Mouse (Mus musculus): ENCODE data around the gene Fgr. TPM values are rescaled to one million over a fixed set of nuclear protein-coding genes. Genes with fewer than 3 reads are reported as not detected.

The Fgr gene
- total RNA-seq, 2 experiments from 2014 or later = 0.23 TPM

GRCm38 (mm10) chr4:133013266-133013891, 39.5 kb downstream of the Fgr start:
- intact Hi-C loops (cut with DNase I) = loop anchor here (5.0 kb wide), 1 partner anchor 119 kb away; the partner anchor contains the start of gene Wasf2

GRCm38 (mm10) chr4:133014088-133014487, 40.2 kb downstream of the Fgr start:
- peak overlapping the region; percentile 99 for H3K4me3 ChIP-seq
- DNase-seq (ENCODE audit: extremely low spot score in 1 of 2, low spot score in 2 of 2) = peak in 1 of 2 experiments; percentile 14
- no peak overlapping the region; the same call in 1 of the 2 replicates for H3K27ac ChIP-seq
- intact Hi-C loops (cut with DNase I) = loop anchor here (5.0 kb wide), 1 partner anchor 118 kb away; the partner anchor contains the start of gene Wasf2
- TF ChIP-seq CTCF (IDR thresholded peaks at IDR 0.05) = no peak

More at GRCm38 (mm10) chr4:133013266-133013891, 39.5 kb downstream of the Fgr start:
- DNase-seq (ENCODE audit: extremely low spot score in 1 of 2, low spot score in 2 of 2) = peak in 1 of 2 experiments; percentile 63
- no peak for TF ChIP-seq CTCF (IDR thresholded peaks at IDR 0.05)
- peak overlapping the region; percentile 92 for H3K27ac ChIP-seq
- peak overlapping the region; percentile 99 for H3K4me3 ChIP-seq

GRCm38 (mm10) chr4:133014896-133015709, 41.2 kb downstream of the Fgr start:
- Histone ChIP-seq H3K27ac (0 out of 2 replicates have a peak overlapping the region, but pooled peaks have one; percentile 8), H3K4me3 (peak overlapping the region; percentile 99)
- intact Hi-C loops (cut with DNase I) = loop anchor here (5.0 kb wide), 1 partner anchor 117 kb away; the partner anchor contains the start of gene Wasf2
- DNase-seq (ENCODE audit: extremely low spot score in 1 of 2, low spot score in 2 of 2) = no peak
- TF ChIP-seq CTCF (IDR thresholded peaks at IDR 0.05) = no peak

- intact Hi-C loops (cut with DNase I) = loop anchor here (2.0 kb wide), 1 partner anchor 31 kb away; no protein-coding TSS in a partner anchor
- peak; percentile 10; the same call in 1 of the 2 replicates for TF ChIP-seq CTCF (IDR thresholded peaks at IDR 0.05)
- Histone ChIP-seq H3K4me3 (no peak overlapping the region), H3K27ac (peak overlapping the region; percentile 71)
- no peak for DNase-seq (ENCODE audit: extremely low spot score in 1 of 2, low spot score in 2 of 2)
Measured at GRCm38 (mm10) chr4:133015710-133016651, 42.1 kb downstream of the Fgr start.

- peak overlapping the region; percentile 11; the same call in 1 of the 2 replicates for H3K4me3 ChIP-seq
- no peak for DNase-seq (ENCODE audit: extremely low spot score in 1 of 2, low spot score in 2 of 2)
Measured at GRCm38 (mm10) chr4:133016677-133017415, 43.0 kb downstream of the Fgr start.

GRCm38 (mm10) chr4:133017597-133018262, 43.8 kb downstream of the Fgr start:
- H3K27ac ChIP-seq = peak overlapping the region; percentile 71

More at GRCm38 (mm10) chr4:133016677-133017415, 43.0 kb downstream of the Fgr start:
- no peak for TF ChIP-seq CTCF (IDR thresholded peaks at IDR 0.05)
- H3K27ac ChIP-seq = peak overlapping the region; percentile 71
- intact Hi-C loops (cut with DNase I) = loop anchor here (2.0 kb wide), 1 partner anchor 30 kb away; no protein-coding TSS in a partner anchor

GRCm38 (mm10) chr4:133018263-133018798, 44.4 kb downstream of the Fgr start:
- no peak for TF ChIP-seq CTCF (IDR thresholded peaks at IDR 0.05)
- Histone ChIP-seq H3K4me3 (no peak overlapping the region), H3K27ac (peak overlapping the region; percentile 71)
- DNase-seq (ENCODE audit: extremely low spot score in 1 of 2, low spot score in 2 of 2) = no peak
- intact Hi-C loops (cut with DNase I) = no loop called here

More at GRCm38 (mm10) chr4:133017597-133018262, 43.8 kb downstream of the Fgr start:
- no peak for DNase-seq (ENCODE audit: extremely low spot score in 1 of 2, low spot score in 2 of 2)
- intact Hi-C loops (cut with DNase I) = loop anchor here (2.0 kb wide), 1 partner anchor 29 kb away; no protein-coding TSS in a partner anchor
- TF ChIP-seq CTCF (IDR thresholded peaks at IDR 0.05) = no peak
- no peak overlapping the region for H3K4me3 ChIP-seq

GRCm38 (mm10) chr4:133020721-133021120, 46.8 kb downstream of the Fgr start:
- intact Hi-C loops (cut with DNase I) = no loop called here
- no peak for TF ChIP-seq CTCF (IDR thresholded peaks at IDR 0.05)
- no peak overlapping the region for H3K4me3 ChIP-seq
- no peak for DNase-seq (ENCODE audit: extremely low spot score in 1 of 2, low spot score in 2 of 2)
- no peak overlapping the region for H3K27ac ChIP-seq

GRCm38 (mm10) chr4:133021181-133021671, 47.3 kb downstream of the Fgr start:
- TF ChIP-seq CTCF (IDR thresholded peaks at IDR 0.05) = no peak
- Histone ChIP-seq H3K27ac (no peak overlapping the region), H3K4me3 (0 out of 2 replicates have a peak overlapping the region, but pooled peaks have one; percentile 4)
- no peak for DNase-seq (ENCODE audit: extremely low spot score in 1 of 2, low spot score in 2 of 2)
- intact Hi-C loops (cut with DNase I) = no loop called here

All from left cerebral cortex, adult 2 months (tissue).